10 mouse cellular contexts compared by ENCODE assay signal in the genomic region with DNA sequence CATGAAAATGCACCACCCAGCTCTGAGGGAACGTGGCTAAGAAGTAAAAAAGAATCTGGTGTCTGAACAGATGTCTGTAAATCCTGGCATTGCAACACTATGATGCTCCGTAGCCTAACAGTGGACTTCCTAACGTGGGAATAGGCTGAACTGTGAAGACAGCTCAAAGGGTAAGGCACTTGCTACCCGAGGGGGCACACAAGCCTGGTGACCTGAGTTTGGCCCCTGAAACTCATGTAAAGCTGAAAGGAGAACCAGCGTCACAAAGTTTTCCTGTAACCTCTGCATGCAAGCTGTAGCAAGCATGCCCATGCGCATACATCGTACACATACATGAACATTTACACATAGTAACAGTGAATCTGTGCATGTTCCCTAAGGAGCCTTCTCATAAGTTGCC.
"Had no signal": no experiment of that assay in that cellular context is flagged by ENCODE, and none has a peak within 500 bp of the region (broad histone marks: within the 10 kb centered on the region; RNA-seq: fewer than 3 reads in every experiment).

No protein-coding gene starts in this region.

- H3K36me3 ChIP-seq: liver, embryonic 13.5 days; midbrain, embryonic 15.5 days had no signal

- H3K4me2 ChIP-seq: liver, embryonic 13.5 days; midbrain, embryonic 15.5 days had no signal

- ATAC-seq: midbrain, embryonic 15.5 days had no signal

- DNase-seq: kidney, adult 18-20 months; kidney, adult 9 months; kidney, postnatal 14 days; kidney, postnatal 4 days; liver, embryonic 13.5 days; lung, adult 2 months; lung, postnatal 14 days; thymus, adult 18-20 months; thymus, postnatal 36 days had no signal

- H3K9me3 ChIP-seq: liver, embryonic 13.5 days; midbrain, embryonic 15.5 days had no signal

- H3K4me3 ChIP-seq: liver, embryonic 13.5 days; midbrain, embryonic 15.5 days had no signal

- H3K9ac ChIP-seq: liver, embryonic 13.5 days; midbrain, embryonic 15.5 days had no signal

- H3K27ac ChIP-seq: liver, embryonic 13.5 days; midbrain, embryonic 15.5 days had no signal
